Mouse (Mus musculus): ENCODE measurements around the gene Nek11.

Gene Nek11

DNA sequence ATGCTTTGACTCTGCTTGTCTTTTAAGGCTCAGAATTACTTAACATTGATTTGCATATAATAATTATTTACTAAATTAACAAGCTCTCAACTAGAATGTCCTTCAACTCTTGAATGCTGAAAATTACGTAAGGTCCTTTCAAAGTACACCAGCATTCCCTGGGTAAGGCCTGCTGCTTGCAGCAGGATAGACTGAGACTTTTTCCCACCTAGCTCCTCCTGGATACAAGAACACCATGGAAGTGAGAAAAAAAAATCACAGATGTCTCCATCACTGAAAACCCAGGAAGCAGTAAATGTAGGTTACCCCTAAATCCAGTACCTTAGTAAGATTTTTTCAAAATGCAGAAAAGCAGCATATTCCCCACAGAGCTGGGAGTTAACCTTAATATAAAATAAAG is 82.6 kb downstream of the Nek11 start:
- DNase-seq (ENCODE audit: low read depth), result no peak

DNA sequence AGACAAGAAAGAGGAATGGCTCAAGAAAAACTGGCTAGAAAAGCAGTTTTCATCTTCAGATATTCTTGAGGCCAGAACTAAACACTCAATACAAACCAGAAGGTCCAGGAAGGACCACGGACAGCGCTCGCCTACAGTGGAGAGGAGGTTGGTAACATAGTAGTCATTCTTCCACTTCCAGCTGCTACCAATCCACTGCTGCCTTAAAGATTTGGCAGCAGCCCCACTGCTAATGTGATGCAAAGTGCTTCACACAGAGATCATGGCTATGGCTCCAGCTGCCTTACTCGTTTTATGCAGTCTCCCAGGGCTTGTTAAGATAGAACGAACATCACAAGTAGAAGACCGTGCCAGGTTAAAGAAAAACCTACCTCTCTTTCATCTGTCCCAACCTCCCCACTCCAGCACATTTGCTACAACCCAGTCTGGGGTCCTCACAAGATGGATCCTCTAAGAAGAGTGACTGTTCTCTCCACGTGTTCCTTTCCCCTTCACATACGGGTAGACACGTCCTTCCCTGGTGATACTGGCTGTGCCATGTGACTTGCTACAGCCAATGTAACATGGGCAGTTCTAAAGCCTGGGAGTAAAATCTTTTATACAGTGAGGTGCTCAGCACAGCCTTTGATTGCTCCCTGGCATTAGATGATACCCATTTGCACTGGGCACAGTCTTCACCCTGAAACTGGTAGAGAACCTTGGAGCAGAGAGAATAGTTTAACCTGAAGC is 85.6 kb downstream of the Nek11 start:
- DNase-seq (ENCODE audit: low read depth), result no peak

DNA sequence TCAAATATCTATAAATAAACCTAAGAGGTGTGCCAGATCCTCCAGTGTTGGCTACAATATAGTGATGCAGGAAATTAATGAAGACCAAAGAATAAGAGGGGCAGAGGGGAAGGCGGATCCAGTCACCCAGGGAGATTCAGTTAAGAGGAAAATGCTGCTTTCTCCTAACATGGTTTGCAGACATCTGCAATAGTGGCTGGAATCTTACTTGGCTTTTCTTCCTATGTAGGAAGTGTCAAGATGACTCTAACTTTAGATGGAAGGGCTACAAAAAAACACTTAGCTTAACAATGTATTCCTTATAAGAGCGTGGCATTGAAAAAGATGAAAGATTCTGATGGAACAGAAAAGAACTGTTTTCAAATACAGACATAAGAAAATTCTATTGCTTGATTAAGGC is 89.3 kb downstream of the Nek11 start:
- DNase-seq (ENCODE audit: low read depth), result no peak

DNA sequence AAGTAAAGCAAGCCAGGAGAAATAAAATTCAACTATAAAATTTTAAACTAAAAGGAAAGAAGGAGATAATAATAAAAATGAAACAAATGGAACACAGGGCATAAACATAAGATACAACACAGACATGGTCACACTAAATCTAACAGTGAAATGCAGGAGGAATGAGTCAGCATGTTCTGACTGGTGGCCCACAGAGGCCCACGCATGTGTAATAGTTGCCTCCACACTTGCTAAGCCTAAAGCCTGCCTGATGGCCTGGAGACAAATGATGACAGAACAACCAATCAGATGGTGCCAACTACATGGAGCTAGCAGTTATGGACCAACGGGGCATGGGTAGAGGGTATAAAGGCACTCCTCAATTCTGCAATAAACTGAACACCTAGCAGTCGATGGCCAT is 93.1 kb downstream of the Nek11 start:
- DNase-seq (ENCODE audit: low read depth), result no peak

DNA sequence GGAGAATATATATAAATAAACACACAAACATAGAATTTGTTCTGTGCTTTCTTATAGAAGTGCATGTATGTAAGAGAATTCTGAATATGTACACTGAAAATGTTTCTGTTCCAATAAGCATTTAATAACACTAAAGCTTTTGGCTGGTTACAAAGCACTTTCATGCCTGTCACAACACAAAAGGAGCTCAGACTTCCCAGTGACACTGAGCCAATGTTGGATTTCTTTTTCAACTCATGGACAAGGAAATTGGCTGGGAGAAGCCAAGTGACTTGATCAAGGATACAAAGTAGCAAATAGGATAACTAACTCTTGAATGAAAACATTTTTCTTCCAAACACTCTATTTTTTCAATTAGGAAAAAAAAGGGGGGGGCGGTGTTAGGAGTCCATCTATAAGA is 93.9 kb downstream of the Nek11 start:
- no peak for DNase-seq (ENCODE audit: low read depth)

DNA sequence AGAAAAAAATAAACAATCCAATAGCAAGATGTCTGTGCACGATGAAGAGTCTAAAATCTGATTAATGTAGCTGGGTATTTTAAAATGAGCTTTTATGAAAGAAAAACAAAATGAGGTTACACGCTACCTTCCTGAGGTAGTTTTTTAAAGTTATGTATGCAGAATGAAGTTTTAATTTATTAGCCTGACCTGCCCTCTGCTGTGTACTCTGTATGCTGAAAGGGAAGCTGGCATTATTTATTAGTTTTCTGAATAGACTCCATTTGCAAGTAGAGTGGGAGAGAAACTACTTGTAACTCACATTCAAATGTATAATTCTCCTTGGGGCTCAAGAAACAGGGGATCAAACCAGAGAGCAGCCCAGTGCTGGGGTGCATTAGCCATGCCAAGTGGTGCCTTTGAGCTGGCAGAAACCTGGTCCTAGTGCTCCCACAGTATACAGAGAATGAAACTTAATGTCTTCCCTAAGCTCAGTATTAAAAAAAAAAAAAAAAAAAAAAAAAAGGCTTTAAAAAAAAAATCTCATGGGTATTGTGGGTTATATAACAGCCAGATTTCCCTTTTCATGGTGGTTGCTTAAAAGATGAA is 94.5 kb downstream of the Nek11 start:
- no peak for DNase-seq (ENCODE audit: low read depth)

DNA sequence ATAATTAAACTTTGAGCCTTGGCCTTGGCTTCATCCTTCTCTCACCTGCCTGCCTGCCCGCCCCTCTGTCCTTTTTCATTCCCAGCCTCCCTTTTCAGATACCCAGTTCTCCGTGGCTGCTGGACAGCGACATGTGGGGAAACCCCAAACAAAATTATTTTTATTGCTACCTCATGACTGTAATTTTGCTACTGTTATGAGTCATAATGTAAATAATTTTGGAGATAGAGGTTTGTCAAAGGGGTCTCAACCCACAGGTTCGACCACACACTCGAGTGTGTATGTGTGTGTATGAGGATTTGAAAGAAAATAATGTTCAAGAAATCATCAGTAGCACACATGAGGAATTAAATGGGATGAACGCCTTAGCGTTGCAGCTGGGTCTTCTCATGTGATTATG is 110.7 kb downstream of the Nek11 start:
- no peak for DNase-seq (ENCODE audit: low read depth)

DNA sequence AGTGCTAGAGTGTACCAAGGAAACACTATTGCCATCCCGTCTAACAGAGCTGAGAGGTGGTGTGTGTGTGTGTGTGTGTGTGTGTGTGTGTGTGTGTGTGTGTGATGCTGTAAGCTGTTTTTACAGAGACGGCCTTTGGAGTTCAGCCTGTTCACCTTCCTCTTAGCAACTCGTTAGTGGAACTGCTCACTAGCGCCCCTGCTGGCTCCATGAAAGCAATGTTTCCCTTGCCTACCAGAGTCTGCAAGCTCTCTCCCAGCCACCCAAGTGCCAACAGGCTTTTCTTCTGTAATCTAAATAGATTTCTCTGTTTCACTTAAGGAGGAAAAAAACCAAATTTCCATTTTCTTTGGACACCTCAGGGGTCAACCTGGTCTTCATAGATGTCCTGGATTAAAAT is 112.6 kb downstream of the Nek11 start:
- peak; percentile 3 for DNase-seq (ENCODE audit: low read depth)

DNA sequence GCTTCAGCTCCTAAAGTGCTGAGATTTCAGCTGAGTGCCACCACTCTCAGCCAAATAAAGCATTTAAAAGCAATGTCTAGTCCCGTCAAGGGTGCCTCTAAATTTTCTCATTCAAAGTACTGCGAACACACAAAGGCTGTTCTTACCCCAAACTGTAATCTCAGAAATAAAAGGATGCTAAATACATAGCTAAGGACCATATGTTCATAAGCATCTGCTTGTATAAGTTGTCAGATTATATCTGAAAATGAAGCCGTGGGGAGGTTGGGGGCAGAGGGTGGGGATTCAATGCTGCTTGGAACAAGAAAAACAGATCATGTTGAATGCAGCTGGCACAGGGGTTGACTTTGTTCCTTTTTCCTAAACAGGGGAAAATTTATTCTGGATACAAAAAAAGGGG is 120.4 kb downstream of the Nek11 start:
- DNase-seq (ENCODE audit: low read depth), result no peak

DNA sequence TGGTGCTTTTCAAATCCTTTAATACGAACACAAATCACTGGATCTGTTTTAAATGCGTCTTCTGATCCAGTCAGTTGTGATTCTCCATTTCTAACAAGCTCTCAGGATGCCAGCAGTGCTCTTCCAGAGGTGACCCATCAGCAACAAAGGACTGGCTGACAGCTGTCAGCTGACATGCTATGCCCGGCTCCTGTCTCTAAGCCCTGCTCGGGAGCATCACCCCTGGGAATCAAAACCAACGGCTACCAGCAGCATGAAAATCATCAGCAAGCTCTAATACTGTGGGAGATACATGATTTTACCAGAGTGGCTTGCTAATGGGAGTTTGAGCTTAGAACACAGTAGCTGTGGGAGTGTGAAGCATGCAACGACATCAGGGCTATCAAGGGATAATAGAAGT is 121.0 kb downstream of the Nek11 start:
- DNase-seq (ENCODE audit: low read depth), result no peak

DNA sequence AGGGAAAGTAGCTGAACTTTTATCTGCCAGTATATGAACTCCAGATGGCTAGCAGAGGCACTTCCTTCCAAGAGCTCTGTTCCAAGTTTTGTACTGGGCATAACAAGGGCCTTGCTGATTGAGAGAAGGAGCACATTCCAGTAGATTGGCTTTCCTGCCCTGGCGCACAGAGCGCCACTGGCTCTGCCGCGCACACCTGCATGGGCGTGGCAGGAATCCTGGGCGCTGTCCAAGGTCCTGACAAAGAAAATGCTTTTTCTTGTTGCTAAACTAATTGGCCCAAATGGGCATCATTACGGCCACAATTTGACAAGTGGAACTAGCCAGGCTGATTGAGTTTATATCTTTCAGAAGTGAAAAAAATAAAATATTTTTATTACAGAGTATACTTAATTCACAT is 123.1 kb downstream of the Nek11 start:
- peak; percentile 3 for DNase-seq (ENCODE audit: low read depth)

DNA sequence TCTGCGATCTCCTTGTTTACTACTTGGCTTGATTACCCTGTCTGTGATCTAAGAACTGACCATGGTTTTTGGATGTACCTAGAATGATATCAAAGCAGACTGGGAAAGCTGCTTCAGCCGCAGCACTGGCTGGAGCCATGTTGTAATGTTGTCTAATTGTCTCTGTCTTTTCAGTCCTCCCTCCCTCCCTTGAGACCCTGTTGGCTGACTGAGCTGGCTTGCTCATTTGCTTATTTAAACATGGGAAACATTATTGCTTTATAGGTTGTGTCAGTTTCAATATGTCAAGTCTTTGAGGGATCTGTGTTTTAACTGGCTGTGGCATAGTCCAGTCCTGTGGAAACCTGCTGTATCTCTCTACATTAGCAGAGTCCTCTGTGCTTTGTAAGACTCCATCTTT is 132.2 kb downstream of the Nek11 start:
- DNase-seq (ENCODE audit: low read depth), result no peak

DNA sequence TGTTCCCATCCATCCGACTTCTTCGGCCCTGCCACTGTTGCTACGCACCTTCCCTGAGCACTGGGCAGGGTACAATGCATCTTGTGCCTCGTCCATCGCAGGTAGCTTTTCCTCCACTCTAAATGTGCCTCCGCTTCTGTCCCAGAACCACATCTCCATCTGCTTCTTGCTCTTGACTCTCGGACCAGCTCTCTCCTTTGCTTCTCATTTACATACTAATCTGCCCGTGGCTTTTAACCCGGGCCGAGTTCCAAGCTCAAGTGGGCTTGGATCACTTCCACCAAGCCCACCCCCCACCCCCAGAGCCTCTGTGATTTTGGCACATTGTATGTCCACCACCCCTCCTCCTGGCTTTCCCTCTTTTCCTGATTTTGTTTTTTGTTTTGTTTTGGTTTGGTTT is 137.7 kb downstream of the Nek11 start:
- no peak for DNase-seq (ENCODE audit: low read depth)

DNA sequence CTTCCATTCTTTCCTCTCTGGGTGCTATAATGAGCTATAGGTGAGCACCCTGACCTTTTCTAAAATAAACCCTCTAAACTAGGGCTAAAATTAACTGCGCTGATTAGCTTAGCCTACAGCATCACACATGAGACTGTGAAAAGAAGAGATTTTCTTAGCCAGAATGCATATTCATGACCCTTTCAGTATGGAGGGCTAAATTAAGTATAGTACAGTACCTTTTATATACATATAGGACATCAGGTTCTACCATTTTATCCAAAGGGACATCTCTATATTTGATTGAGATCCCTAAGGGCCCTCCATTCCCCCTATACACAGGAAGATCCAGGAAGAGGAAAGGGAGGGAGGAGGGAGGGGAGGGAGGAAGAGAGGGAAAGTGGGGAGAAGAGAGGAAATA is 141.2 kb downstream of the Nek11 start:
- DNase-seq (ENCODE audit: low read depth), result no peak

DNA sequence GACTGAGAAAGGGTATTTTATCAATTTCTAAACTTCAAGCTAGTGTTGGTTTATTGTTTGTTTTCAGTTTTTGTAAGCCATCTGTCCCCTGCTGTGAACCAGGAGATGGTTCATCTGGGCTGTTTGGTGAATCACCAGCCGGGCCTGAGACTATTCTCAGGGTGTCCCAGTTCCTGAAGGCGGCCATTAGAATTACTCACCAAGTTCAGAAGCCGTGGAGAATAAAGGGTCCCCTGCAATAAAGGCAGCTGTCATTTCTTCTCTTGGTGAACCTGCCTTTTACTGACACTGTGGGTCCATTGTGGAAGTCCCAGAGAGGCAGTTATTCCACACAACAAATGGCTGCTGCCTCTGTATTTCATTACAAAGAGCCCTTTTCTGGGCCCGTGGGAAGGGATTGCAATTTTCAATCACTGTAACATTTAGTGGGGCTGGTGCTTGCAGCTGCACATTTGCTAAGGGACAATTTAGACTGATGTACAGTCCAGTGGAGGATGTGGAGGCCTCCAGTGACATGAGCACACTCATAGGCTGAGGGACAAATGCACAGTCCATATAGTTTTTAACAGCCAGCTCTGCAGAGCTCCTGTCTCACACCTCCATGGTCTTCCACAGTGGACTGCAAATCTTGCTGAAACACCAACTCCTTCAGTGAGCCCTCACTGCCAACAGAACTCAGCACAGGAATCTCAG is 142.8 kb downstream of the Nek11 start:
- no peak for DNase-seq (ENCODE audit: low read depth)

DNA sequence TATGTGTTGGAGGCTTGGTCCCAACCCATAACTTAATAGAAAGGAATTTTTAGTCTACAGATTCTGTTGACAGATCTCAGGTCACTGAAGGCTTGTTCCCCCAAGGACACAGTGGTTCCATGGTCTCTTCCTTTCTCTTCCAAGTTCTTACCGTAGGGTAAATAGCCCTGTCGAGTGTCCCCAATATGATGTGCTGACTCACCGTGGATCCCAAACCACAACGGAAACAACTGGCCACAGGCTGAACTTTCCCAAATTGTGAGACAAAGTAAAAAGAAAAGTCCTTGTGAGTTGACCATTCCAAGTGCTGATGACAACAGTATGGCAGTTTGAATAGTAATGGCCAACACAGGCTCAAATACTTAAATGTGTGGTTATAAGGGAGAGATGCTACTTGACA is 144.1 kb downstream of the Nek11 start:
- no peak for DNase-seq (ENCODE audit: low read depth)

DNA sequence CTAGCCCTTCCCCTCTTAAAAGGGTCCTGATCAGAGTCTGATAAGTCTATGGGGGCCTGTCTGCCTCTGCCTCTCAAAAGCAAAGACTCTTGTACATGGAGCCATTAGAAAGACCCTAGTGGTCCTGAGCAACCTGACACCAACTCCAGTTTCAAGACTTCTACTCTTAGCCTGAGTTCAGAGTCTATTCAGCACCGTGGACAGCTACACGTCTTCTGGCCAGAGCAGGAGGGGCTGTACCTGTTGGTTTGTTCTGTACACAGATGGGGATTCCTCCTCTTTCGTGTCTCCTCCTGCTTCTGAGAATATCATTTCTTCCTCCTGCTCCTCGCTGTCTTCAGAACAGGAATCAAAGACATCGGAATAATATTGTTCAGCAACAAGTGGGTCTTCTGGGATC is 151.3 kb downstream of the Nek11 start:
- no peak for DNase-seq (ENCODE audit: low read depth)

DNA sequence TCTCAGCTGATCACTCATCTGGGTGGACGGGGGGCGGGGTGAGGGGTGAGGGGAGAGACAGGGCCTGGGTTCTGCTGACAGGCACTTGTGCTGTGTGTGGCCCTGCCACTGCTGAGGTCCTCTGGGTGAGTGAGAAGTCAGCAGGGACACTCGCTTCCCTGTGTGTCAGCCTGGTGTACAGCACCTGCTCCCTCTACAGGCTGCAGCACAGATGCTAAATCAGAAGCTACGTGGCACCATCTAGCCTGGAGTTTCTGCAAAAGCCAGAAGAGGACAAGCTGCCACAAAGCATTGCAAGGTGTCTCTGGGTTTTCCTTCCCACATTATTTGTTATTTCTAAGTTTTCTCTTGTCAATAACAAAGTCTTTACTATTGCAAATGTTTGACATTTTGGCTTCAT is 180.9 kb downstream of the Nek11 start:
- DNase-seq (ENCODE audit: low read depth), result no peak

DNA sequence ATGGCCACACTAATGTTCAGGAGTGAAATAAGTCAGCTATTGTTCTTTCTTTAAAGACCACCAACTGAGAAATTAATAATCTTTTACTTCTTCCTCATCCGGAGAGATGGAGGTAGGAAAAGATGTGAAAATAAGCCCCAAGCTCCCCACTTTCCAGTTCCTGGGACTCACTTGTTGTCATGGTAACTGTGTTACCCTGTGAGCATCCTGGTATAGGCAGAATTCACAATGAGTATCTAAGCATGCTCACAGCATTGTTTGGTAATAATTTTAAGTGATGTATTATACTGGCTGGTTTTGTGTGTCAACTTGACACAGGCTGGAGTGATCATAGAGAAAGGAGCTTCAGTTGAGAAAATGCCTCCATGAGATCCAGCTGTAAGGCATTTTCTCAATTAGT is 195.0 kb downstream of the Nek11 start:
- no peak for DNase-seq (ENCODE audit: low read depth)

DNA sequence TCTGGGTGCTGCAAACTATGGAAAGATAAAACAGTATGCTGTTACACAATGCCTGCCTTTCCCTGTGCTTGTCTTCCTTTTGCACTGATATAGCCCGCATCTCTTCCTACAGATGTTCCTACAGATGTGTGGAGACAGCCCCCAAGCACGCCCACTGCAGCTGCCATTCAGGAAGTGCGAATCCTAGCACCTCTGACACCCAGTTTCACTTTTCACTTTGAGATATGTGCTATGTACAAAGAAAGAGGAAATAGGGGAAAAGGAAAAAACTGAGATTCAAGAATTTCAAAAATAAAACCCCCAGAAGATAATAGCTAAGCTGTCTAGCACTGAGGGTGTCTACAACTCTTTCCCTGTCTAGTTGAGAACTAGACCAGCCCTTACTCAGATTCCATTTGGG is 208.6 kb downstream of the Nek11 start:
- DNase-seq (ENCODE audit: low read depth), result no peak

DNA sequence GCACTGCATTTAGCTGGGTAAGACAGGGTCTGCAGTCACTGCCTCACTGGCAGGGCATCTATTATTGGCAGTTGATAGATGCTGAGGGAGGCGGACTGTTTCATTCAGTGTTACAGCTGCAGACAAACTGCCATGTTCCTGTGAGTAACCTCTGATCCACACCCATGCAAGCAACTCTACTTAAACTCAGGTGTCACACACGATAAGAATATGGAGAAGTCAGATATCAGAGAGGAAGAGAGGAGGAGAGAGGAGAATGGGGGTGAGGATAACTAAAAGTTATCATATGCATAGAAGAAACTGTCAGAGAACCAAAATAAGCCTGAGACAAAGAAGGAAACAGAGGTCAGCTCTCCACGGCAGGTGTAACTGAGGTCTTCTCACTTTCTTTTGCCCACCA is 212.9 kb downstream of the Nek11 start:
- DNase-seq (ENCODE audit: low read depth), result no peak

DNA sequence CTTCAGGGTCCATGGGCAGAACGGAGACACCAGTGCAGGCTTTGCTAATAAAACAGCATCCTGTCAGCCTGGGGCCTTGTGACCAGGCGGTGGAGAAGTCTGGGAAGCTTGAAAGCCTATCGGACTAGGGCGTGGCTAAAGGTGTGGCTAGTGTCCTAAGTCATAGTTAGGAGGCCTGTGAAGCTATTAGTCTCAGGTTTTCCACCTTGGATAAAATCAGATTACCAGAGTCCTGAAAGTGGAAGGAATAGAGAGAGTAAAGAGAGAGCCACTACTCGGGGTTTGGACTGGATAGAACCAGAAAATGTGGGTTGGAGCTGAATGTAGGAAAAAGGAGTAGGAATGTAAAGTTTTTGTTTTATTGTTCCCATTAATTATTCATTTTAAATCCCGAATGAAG is 250.3 kb downstream of the Nek11 start, which contains the start of gene 1700080E11Rik:
1700080E11Rik (minus strand) TSS at position 101 of the 400 bp plus-strand sequence.
- no peak for DNase-seq (ENCODE audit: low read depth)

DNA sequence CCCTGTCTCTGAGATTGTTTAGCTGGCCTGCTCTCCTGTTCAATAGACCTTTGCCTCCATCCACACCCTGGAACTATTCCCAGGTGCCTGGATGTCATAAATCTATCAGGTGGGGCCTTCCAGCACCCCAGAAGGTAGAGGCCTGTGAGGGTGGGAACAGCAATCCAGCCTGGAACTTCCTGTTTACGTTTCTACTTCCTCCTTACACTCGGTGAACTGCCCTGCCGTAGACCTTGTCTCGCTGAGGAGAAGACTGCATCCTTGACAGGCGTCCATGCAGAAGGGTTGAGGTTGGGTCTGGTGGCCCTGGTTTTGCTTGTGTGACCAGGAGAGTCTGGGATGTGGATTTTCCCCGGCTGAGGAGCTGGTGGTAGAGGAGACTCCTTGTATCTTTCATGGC is 256.1 kb downstream of the Nek11 start:
- DNase-seq (ENCODE audit: low read depth), result no peak

DNA sequence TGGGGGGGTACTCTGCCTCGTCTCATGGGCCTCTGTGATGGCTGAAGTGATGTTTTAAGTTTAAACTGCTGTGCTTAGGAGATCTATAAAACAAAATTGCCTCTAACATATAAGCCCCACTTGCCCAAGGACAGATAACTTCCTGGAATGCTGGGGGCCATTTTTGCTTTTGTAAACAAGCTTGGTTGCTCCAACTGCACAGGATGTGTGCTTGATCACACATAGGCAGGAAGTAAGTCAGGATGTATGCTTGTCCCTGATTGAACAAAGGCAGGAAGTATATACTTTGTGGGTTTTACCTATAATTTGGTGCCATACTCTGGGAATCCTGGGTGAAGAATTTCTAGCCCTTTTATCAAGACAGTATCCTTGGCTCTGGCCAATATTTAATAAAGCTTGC is 258.9 kb downstream of the Nek11 start:
- DNase-seq (ENCODE audit: low read depth), result no peak

Measured in c-Kit-positive CD71-positive TER-119-negative erythroid progenitor cells, embryonic 14.5 days (primary cell).